8 mouse cellular contexts compared by ENCODE assay signal in genomic region chr5:105699141-105700069, GRCm38 (mm10). TPM values are rescaled to one million over a fixed set of nuclear protein-coding genes. Genes with fewer than 3 reads are reported as not detected.
DNase-seq lines count a peak whose midpoint lies in the region; ATAC-seq and TF ChIP-seq lines count a peak whose summit lies in the region.

Lrrc8d (plus strand) TSS chr5:105699969.

- H3K36me3 ChIP-seq in ES-E14 (ENCODE audit: control insufficient read depth, insufficient read depth, low read length, poor library complexity, severe bottlenecking): peaks cover 7% of the 10 kb centered on the region; the same call in 1 of the 2 replicates
- no peaks in the 10 kb centered on the region for H3K36me3 ChIP-seq in hindbrain, embryonic 11.5 days (ENCODE audit: control insufficient read depth, insufficient read depth, low read length)

- H3K4me1 ChIP-seq in ES-E14 (ENCODE audit: control insufficient read depth in 2 of 2, insufficient read depth in 2 of 2, low read length in 2 of 2, poor library complexity in 1 of 2): peaks cover 0 to 13% of the 10 kb centered on the region in 2 experiments; a peak in 2 of 4 replicates
- no peaks in the 10 kb centered on the region for H3K4me1 ChIP-seq in hindbrain, embryonic 11.5 days (replicated peaks; ENCODE audit: control insufficient read depth, insufficient read depth, low read length)

- in situ Hi-C loops in ES-E14 (cut with MboI; ENCODE audit: low sequenced_read_pairs in 2 of 2, unreplicated experiment in 2 of 2): loop anchor here in 1 of 2 experiments (25.0 kb wide), 1 partner anchor 163 kb away; no protein-coding TSS in a partner anchor

- H3K27me3 ChIP-seq in hindbrain, embryonic 11.5 days (ENCODE audit: control insufficient read depth, insufficient read depth, low read length): no peaks in the 10 kb centered on the region

- no peaks in the 10 kb centered on the region for H3K9me3 ChIP-seq in ES-E14 (ENCODE audit: control insufficient read depth, insufficient read depth, low read depth, low read length)
- H3K9me3 ChIP-seq in hindbrain, embryonic 11.5 days (ENCODE audit: control insufficient read depth, low read length): no peaks in the 10 kb centered on the region

- peak within 1 kb of the TSS; percentile 98 for H3K27ac ChIP-seq in ES-E14 (ENCODE audit: insufficient read depth, low read depth, low read length, poor library complexity, severe bottlenecking)
- H3K27ac ChIP-seq in hindbrain, embryonic 11.5 days (ENCODE audit: low read depth, low read length): peak within 1 kb of the TSS; percentile 97

- H3K4me2 ChIP-seq in hindbrain, embryonic 11.5 days (replicated peaks; ENCODE audit: low read depth, low read length): peak within 1 kb of the TSS; percentile 86

- 2% methylated on average over 50 of the region's 60 CpGs for WGBS in hindbrain, embryonic 11.5 days

- ATAC-seq in hindbrain, embryonic 11.5 days (ENCODE audit: low FRiP score): peak; percentile 97

- peak within 1 kb of the TSS; percentile 96 for H3K9ac ChIP-seq in ES-E14 (ENCODE audit: insufficient read depth, low read depth, low read length, poor library complexity, severe bottlenecking)
- peak within 1 kb of the TSS; percentile 99 for H3K9ac ChIP-seq in hindbrain, embryonic 11.5 days (ENCODE audit: low read depth, low read length)

- peak within 1 kb of the TSS; percentile 65 to 98 for H3K4me3 ChIP-seq in ES-E14 (ENCODE audit: insufficient read depth in 1 of 2, low read depth in 1 of 2, low read length in 2 of 2, poor library complexity in 1 of 2, severe bottlenecking in 1 of 2)
- peak within 1 kb of the TSS; percentile 90 for H3K4me3 ChIP-seq in hindbrain, embryonic 11.5 days (ENCODE audit: low read depth, low read length)

- peak; percentile 57 for DNase-seq in ES-E14 (ENCODE audit: low read depth, low spot score)
- DNase-seq in cerebellum, adult 9-10 months: peak; percentile 89
- peak; percentile 74 to 85 for DNase-seq in frontal cortex, adult 2 months (ENCODE audit: extremely low spot score in 1 of 2, low spot score in 1 of 2)
- DNase-seq in hindbrain, embryonic 11.5 days (ENCODE audit: low spot score): peak; percentile 88
- DNase-seq in layer of hippocampus, postnatal 14 days (ENCODE audit: low spot score in 2 of 2): peak; percentile 85 to 91
- peak; percentile 91 for DNase-seq in lung, postnatal 10 days
- DNase-seq in ovary, postnatal 36 days (ENCODE audit: low spot score): peak; percentile 88
- peak; percentile 83 for DNase-seq in thymus, postnatal 14 days

TF ChIP-seq in ES-E14, 5 proteins besides CTCF, POLR2A, EP300 and RAD21:
- no peak for TF ChIP-seq MAFK (IDR thresholded peaks at IDR 0.05; ENCODE audit: insufficient read depth, low read depth, low read length)
- 0 out of 2 replicates have a peak, but pooled peaks have one; percentile 24 for TF ChIP-seq ZNF384 (IDR thresholded peaks at IDR 0.05; ENCODE audit: low read depth, low read length)

RNA-seq across cellular contexts. Expression of gene Lrrc8d, which starts in this region (rescaled TPM):
- 23.2 and 40.5 TPM in 2 replicates for total RNA-seq in ES-E14 (2012; rRNA removed)
- polyA plus RNA-seq in frontal cortex, adult 2 months (2012; rRNA removed): 15.0 and 16.0 TPM in 2 replicates
- polyA plus RNA-seq in hindbrain, embryonic 11.5 days (2014; fragmentation: Nextera tagmentation; extraction: Ambion mirVana): 24.7 and 25.1 TPM in 2 replicates
- 10 to 100 TPM; 53.8 to 58.3 TPM for total RNA-seq in layer of hippocampus, postnatal 14 days (2021)

Comparison
In these comparisons a context has a peak if more than half of its experiments do, and no peak if none do; other contexts are left out.
1. Peak in every context shown above with its lines: DNase-seq, ATAC-seq, H3K4me3 ChIP-seq and H3K27ac ChIP-seq.